Mouse (Mus musculus): ENCODE results near the gene Otog.

DNA sequence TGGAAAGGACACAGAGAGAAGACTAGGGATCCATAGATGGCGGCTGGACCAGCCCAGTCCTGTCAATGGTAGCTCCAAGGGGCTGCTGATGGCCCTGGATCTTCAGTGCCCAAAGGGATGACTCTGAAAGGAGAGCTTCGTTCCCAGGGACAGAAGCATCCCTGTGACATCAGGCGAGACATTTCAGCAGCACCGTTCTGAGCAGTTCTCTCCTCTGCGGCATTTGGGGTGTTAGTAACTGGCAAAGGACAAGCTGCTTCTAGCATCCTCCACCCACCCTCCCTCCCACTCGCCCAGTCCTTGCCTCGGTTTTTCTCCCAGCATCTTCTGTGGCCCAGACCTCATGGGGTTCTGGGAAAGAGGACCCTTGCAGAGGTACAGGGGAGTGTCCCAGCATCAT is 41.5 kb downstream of the Otog start:
- TF ChIP-seq POLR2A (IDR thresholded peaks at IDR 0.05; ENCODE audit: low read depth, low read length): no peak
- TF ChIP-seq CTCF (IDR thresholded peaks at IDR 0.05; ENCODE audit: borderline replicate concordance, insufficient read depth, low read length): no peak

All from embryonic fibroblast, embryonic 13.5 days (primary cell).